Mouse (Mus musculus) lung, postnatal 0 days (tissue): Measurements from ENCODE around the gene Rab23.

Experiments used
- CTCF ChIP-seq: IDR thresholded peaks from 2 replicates; pipeline ENCODE4 v1.5.1; 2016; ENCODE audit warnings: antibody characterized with exemption, mild to moderate bottlenecking
- EP300 ChIP-seq: IDR thresholded peaks from 2 replicates; pipeline ENCODE4 v1.6.1; 2016; ENCODE audit warnings: antibody characterized with exemption, mild to moderate bottlenecking, control low read depth

DNA sequence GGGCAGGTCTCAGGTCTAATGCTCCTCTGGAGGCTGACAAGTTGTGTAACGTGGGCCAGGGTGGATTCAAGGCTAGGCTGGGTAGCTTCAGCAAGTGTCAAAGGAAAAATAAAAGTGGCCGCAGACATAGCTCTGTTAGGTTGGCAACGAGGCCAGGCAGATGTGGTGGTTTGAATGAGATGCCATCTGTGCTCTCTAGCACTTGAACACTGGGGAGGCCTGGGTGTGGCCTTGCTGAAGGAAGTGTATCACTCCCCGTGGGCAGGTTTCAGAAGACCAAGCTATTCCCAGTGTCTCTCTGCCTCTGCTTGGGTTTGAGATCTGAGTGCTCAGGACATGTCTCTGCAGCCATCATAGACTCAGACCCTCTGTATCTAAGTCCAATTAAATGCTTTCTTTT lies 38.8 kb downstream of the Rab23 start:
- TF ChIP-seq EP300 = no peak
- TF ChIP-seq CTCF = no peak
